Mouse (Mus musculus) kidney, embryonic 16.5 days (tissue): ENCODE measurements at regions not wholly inside any gene's neighbourhood (a gene's known extent, or its start where the extent isn't known, plus 50 kb on each side); places are given as distances from the start of the nearest gene placed in this dataset.

Experiments used
- ATAC-seq: fragments of 200-750 bp; cut with Nextera tagmentation; 2 replicates; pipeline ENCODE4 v1.8.0; 2017; ENCODE audit warnings: moderate TSS enrichment; ENCODE audit not compliant: low FRiP score, low TSS enrichment
- H3K27ac ChIP-seq: fragments of 300-500 bp; sonication (generic); 2 replicates; pipeline ENCODE4 v1.5.1; 2014; ENCODE audit warnings: low read length
- H3K27me3 ChIP-seq: fragments of 300-500 bp; sonication (generic); 2 replicates; pipeline ENCODE4 v1.6.1; 2014; ENCODE audit warnings: low read length, control low read depth, mixed read lengths; ENCODE audit not compliant: insufficient read depth
- H3K36me3 ChIP-seq: fragments of 300-500 bp; sonication (generic); 2 replicates; pipeline ENCODE4 v1.6.1; 2014; ENCODE audit warnings: low read length, control low read depth, mixed read lengths; ENCODE audit not compliant: insufficient read depth
- H3K4me1 ChIP-seq: fragments of 300-500 bp; sonication (generic); 2 replicates; pipeline ENCODE4 v1.6.1; 2014; ENCODE audit warnings: low read length, control low read depth, mixed read lengths; ENCODE audit not compliant: insufficient read depth
- H3K4me2 ChIP-seq: fragments of 300-500 bp; sonication (generic); replicated peaks from 2 replicates; pipeline ENCODE4 v1.6.1; 2014; ENCODE audit warnings: low read depth, low read length
- H3K4me3 ChIP-seq: fragments of 300-500 bp; sonication (generic); 2 replicates; pipeline ENCODE4 v1.5.1; 2014; ENCODE audit warnings: mild to moderate bottlenecking, low read length
- H3K9ac ChIP-seq: fragments of 300-500 bp; sonication (generic); replicated peaks from 2 replicates; pipeline ENCODE4 v1.6.1; 2014; ENCODE audit warnings: low read length
- H3K9me3 ChIP-seq: fragments of 300-500 bp; sonication (generic); 2 replicates; pipeline ENCODE4 v1.6.1; 2016; ENCODE audit warnings: low read length, control low read depth
- WGBS: fragments of 180-500 bp; shearing (Covaris S2); extraction: QIAGEN DNeasy Blood & Tissue Kit; methylation state at CpG from one replicate; pipeline ENCODE4 v1.1.7; 2014; 5-methylcytosine and 5-hydroxymethylcytosine counted together

DNA sequence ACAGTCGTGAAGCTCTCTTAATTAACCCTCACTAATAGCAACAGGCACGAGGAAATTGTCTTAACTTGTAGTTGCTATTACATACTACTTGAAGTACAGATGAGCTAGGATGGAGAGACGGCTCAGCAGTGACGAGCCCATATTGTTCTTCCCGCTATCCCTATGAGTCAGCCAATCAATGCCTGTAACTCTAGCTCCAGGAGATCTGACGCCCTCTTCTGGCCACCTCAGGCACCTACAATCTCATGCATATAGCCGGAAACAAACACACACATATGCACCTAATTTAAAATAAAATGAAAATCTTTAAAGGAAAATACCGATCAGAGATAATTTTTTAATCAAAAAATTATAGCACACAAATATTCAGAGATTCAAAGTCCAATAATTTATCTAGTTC is 125.3 kb upstream of the Fn1 start:
- Histone ChIP-seq H3K4me1 (no peaks in the 10 kb centered on the region), H3K27me3 (no peaks in the 10 kb centered on the region), H3K36me3 (no peaks in the 10 kb centered on the region), H3K9ac (no peak overlapping the region), H3K4me3 (no peak overlapping the region), H3K9me3 (no peaks in the 10 kb centered on the region; the same call in 1 of the 2 replicates), H3K4me2 (no peak overlapping the region), H3K27ac (no peak overlapping the region)
- no peak for ATAC-seq
- WGBS: 92% methylated on average over 8 of the region's 8 CpGs

GRCm38 (mm10) chr1:71775865-71776501 is 123.0 kb upstream of the Fn1 start:
- no peak for ATAC-seq
- no peak overlapping the region for H3K27ac ChIP-seq
- H3K36me3 ChIP-seq: no peaks in the 10 kb centered on the region
- no peak overlapping the region for H3K4me3 ChIP-seq
- WGBS: 64% methylated on average over 19 of the region's 19 CpGs
- no peak overlapping the region for H3K4me2 ChIP-seq
- H3K27me3 ChIP-seq: no peaks in the 10 kb centered on the region
- H3K4me1 ChIP-seq: no peaks in the 10 kb centered on the region
- no peak overlapping the region for H3K9ac ChIP-seq
- H3K9me3 ChIP-seq: no peaks in the 10 kb centered on the region; the same call in 1 of the 2 replicates

DNA sequence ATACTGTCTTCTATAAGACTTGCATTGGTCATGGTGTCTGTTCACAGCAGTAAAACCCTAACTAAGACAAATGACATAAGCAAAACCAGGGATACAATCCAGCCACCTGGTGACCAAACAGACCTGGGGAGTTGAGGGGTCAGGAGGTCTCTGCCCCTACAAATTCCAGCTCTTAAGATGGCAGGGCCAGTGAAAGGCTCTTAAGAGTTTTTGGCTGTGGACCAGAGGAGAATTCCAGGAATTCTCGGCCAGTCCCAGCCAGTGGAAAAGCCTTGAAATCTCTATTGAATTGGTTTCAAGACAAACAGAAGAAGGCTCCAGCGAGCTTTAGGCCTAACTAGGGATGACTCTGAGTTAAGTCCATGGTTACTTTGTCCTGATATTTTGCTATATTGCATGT is 119.5 kb upstream of the Fn1 start:
- 57% methylated on average over 2 of the region's 2 CpGs for WGBS
- Histone ChIP-seq H3K4me3 (no peak overlapping the region), H3K36me3 (no peaks in the 10 kb centered on the region), H3K27ac (no peak overlapping the region), H3K9ac (no peak overlapping the region), H3K27me3 (no peaks in the 10 kb centered on the region), H3K4me2 (no peak overlapping the region), H3K9me3 (no peaks in the 10 kb centered on the region), H3K4me1 (no peaks in the 10 kb centered on the region)
- no peak for ATAC-seq

DNA sequence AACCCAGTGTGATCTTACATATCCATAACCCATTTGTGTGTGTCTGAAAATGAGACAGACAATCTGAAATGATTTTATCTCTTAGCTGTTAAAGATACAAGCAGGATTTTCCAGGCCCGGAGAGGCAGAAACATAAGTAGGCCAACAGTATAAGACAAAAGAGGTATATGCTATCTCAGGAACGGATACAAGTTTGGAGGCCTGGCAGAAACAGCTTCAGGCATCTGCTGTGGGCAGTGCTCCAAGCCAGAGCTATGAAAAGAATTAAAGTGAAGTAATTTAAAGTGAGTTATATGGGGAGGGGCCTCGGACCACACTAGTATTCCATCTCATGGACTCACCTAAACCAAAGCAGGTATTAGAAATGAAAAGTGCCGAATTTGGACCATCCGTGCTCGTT is 118.8 kb upstream of the Fn1 start:
- no peak overlapping the region for H3K4me2 ChIP-seq
- H3K27me3 ChIP-seq: no peaks in the 10 kb centered on the region
- H3K4me3 ChIP-seq: no peak overlapping the region
- H3K27ac ChIP-seq: no peak overlapping the region
- no peaks in the 10 kb centered on the region for H3K9me3 ChIP-seq
- ATAC-seq: no peak
- 91% methylated on average over 6 of the region's 6 CpGs for WGBS
- no peaks in the 10 kb centered on the region for H3K4me1 ChIP-seq
- no peaks in the 10 kb centered on the region for H3K36me3 ChIP-seq
- H3K9ac ChIP-seq: no peak overlapping the region

GRCm38 (mm10) chr1:71769595-71769994 is 116.6 kb upstream of the Fn1 start:
- no peaks in the 10 kb centered on the region for H3K36me3 ChIP-seq
- H3K4me1 ChIP-seq: no peaks in the 10 kb centered on the region
- 74% methylated on average over 2 of the region's 2 CpGs for WGBS
- no peak overlapping the region for H3K9ac ChIP-seq
- no peak overlapping the region for H3K4me2 ChIP-seq
- ATAC-seq: no peak
- no peak overlapping the region for H3K4me3 ChIP-seq
- no peak overlapping the region for H3K27ac ChIP-seq
- no peaks in the 10 kb centered on the region for H3K9me3 ChIP-seq
- H3K27me3 ChIP-seq: no peaks in the 10 kb centered on the region

- Histone ChIP-seq H3K4me1 (0 out of 2 replicates have a peak, but pooled peaks cover 4% of the 10 kb centered on the region), H3K36me3 (no peaks in the 10 kb centered on the region), H3K27me3 (no peaks in the 10 kb centered on the region), H3K4me3 (no peak overlapping the region), H3K4me2 (no peak overlapping the region), H3K9ac (no peak overlapping the region), H3K9me3 (no peaks in the 10 kb centered on the region), H3K27ac (0 out of 2 replicates have a peak overlapping the region, but pooled peaks have one; percentile 7)
- 59% methylated on average over 3 of the region's 3 CpGs for WGBS
- 0 out of 2 replicates have a peak, but pooled peaks have one; percentile 39 for ATAC-seq
Observed at GRCm38 (mm10) chr1:71767705-71768104, 114.7 kb upstream of the Fn1 start.

GRCm38 (mm10) chr1:71767076-71767475 is 114.1 kb upstream of the Fn1 start:
- 0 out of 2 replicates have a peak, but pooled peaks cover 4% of the 10 kb centered on the region for H3K4me1 ChIP-seq
- 62% methylated on average over 5 of the region's 5 CpGs for WGBS
- H3K4me3 ChIP-seq: no peak overlapping the region
- peak; percentile 82 for ATAC-seq
- no peaks in the 10 kb centered on the region for H3K9me3 ChIP-seq
- H3K36me3 ChIP-seq: no peaks in the 10 kb centered on the region
- no peak overlapping the region for H3K9ac ChIP-seq
- no peaks in the 10 kb centered on the region for H3K27me3 ChIP-seq
- H3K27ac ChIP-seq: 0 out of 2 replicates have a peak overlapping the region, but pooled peaks have one; percentile 28
- H3K4me2 ChIP-seq: no peak overlapping the region

GRCm38 (mm10) chr1:71764951-71765350 is 112.0 kb upstream of the Fn1 start:
- Histone ChIP-seq H3K27ac (no peak overlapping the region), H3K27me3 (no peaks in the 10 kb centered on the region), H3K4me3 (no peak overlapping the region), H3K9me3 (no peaks in the 10 kb centered on the region), H3K4me2 (no peak overlapping the region), H3K4me1 (0 out of 2 replicates have a peak, but pooled peaks cover 4% of the 10 kb centered on the region), H3K9ac (no peak overlapping the region), H3K36me3 (no peaks in the 10 kb centered on the region)
- ATAC-seq: no peak
- WGBS: 79% methylated on average over 6 of the region's 6 CpGs

- Histone ChIP-seq H3K4me1 (0 out of 2 replicates have a peak, but pooled peaks cover 4% of the 10 kb centered on the region), H3K27me3 (no peaks in the 10 kb centered on the region), H3K4me2 (no peak overlapping the region), H3K9ac (no peak overlapping the region), H3K4me3 (no peak overlapping the region), H3K36me3 (no peaks in the 10 kb centered on the region), H3K27ac (no peak overlapping the region), H3K9me3 (no peaks in the 10 kb centered on the region)
- peak; percentile 59; the same call in 1 of the 2 replicates for ATAC-seq
- 25% methylated on average over 2 of the region's 2 CpGs for WGBS
Observed at GRCm38 (mm10) chr1:71763530-71763929, 110.5 kb upstream of the Fn1 start.

DNA sequence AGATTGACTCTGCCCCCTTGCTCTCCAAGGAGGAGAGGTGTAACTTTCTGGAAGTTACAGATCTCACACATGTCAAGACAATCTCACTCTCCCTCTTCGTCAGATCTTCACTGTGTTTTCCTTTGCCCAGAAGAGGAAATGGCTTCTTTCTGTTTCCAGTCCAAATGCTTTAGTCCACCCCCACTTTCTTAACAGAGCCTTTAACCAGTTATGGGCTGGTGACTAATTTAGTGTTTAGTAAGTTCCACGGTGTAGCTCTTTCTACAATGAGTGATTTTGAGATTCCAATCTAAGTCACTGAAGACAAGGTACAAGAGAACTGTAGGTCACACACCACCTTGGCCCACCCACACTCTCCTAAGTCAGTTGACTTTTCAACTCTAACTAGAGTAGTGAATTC is 107.3 kb upstream of the Fn1 start:
- Histone ChIP-seq H3K4me1 (0 out of 2 replicates have a peak, but pooled peaks cover 4% of the 10 kb centered on the region), H3K9ac (no peak overlapping the region), H3K9me3 (no peaks in the 10 kb centered on the region), H3K4me3 (no peak overlapping the region), H3K27ac (no peak overlapping the region), H3K4me2 (no peak overlapping the region), H3K36me3 (no peaks in the 10 kb centered on the region), H3K27me3 (no peaks in the 10 kb centered on the region)
- ATAC-seq: no peak
- 41% methylated on average over 2 of the region's 2 CpGs for WGBS
